Mouse (Mus musculus): ENCODE data around the gene Prox2.
"Not testable (repeated sequence)": the region's sequence is repeated elsewhere in the genome, so short reads cannot be mapped to it uniquely, and the experiment has no call there.

The Prox2 gene

DNA sequence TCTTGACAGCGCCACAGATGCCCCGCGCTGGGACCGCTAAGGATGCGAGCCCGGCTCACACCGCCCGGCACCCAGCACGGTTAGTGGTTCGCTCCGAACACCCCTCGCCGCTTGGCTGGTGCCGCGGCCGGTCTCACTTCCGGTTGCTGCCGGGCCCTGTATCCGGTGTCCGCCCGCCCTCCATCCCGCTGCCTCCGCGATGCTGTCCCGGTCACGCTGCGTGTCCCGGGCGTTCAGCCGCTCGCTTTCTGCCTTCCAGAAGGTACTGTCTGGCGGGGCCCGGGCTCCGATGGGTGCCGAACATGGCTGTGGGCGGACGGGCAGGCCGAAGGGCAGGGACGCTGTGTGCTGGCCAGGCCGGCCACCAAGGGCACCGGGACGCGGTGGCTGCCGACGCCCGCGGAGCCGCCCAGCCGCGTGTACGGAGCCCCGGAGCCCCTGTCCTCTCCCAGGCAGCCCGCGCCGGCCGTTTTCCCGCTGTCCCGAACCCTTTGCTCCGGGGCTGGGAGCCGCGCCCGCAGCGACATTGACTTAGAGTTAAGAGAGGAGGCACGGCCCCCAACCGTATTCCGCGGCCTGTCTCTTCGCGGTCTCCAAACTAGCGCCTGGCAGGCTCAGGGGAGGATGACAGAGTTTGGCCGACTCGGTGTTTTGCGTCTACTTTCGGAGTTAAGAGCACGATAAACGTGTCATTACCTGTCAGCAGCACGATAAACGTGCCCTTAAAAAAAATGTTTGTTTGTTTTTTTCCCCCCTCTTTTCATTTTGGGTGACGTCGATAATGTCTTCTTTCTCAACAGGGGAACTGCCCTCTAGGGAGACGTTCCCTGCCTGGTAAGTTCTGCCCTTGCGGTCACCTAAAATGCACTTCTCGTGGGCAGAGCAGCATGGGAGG lies at the start of gene Prox2, which contains the start of gene Dlst:
Gene Prox2 (minus strand): TSS at position 62 of the 895 bp plus-strand sequence.
Gene Dlst (plus strand): TSS at position 136 of the 895 bp plus-strand sequence.
- DNase-seq (ENCODE audit: low read depth), result peak; percentile 67

DNA sequence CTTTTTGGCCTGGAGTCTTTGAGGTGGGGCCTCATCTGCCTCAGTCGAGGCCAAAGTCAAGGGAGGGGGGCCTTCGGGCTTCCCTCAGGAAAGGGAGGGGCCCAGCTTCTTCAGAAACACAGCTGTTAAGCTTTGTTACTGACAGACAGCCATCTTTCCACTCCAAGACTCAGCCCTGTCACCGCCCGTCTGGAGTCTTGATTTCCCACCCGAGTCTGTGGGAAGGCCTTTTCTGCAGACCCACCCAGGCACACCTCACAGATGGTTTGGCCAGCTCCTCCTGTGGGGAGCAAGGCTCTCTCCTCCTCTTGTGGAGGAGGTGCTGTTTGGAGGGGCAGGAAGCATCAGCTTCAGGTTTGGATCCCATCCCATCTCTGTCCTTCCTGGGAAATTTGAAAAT lies 49.0 kb upstream of the Prox2 start:
- DNase-seq (ENCODE audit: low read depth), result no peak

DNA sequence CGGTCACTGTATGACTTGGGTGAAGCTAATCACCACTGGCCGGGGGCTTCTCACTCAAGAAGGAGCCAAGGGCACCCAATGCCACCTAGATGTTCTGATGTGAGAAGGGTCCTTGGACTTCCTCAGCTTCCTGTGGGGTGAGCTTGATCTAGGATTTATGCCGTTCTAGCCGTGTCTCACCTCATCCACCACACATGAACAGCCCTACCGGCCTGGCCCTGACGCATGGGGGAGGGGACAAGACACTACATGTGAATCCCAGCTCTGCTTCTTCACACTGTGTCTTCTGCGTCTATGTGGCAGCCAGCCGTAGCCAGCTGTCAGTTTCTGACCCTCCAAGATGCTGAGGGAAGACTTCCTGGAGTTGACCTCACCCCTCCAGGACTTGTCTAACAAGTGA lies 48.2 kb upstream of the Prox2 start:
- no peak for DNase-seq (ENCODE audit: low read depth)

DNA sequence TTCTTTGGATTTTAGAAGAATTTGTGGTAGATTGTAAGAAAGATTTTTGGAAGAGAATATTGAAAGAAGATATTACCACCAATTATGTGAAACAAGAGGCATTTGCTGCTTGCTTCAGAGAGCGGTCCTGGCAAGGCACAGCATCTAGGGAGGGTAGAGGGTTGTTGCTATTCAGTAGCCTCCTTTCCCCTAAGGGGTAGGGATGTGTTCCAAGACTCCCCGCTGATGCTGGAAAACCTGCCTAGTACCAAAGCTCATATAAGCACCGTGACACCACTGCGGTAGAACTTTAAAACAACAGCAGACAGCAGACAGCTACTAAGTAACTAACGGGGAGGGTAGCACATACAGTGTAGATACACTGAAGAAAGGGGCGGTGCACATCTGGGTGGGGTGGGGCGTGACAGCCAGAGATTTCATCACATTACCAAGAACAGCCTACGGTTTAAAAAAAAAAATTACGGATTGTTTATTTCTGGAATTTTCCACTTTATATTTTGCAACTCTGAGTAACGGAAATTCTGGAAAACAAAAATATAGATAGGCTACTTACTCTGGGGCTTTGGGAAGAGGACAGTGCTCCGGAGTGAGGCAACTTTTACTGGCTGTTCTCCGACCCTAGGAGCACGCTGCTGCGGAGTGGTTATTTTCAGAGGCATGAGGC lies 47.4 kb upstream of the Prox2 start:
- DNase-seq (ENCODE audit: low read depth), result no peak

DNA sequence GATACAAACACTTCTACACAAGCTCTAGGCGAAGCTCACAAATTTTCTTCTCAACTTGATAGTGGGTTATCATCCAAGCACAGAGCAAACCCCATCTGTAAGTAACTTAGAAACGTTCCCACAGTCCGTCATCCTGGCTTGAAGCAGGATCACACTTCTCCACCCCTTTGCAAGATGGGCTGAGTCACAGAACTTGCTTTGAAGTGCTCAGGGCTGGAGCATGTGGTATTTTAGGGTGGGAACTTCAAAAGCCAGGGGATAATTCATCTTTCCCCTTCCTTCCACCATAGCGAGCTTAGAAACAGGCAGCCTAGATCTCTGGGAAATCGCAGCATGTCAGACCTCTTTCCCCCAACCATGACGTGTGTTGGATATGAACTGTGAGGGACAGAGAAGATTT lies 45.8 kb upstream of the Prox2 start:
- DNase-seq (ENCODE audit: low read depth), result no peak

DNA sequence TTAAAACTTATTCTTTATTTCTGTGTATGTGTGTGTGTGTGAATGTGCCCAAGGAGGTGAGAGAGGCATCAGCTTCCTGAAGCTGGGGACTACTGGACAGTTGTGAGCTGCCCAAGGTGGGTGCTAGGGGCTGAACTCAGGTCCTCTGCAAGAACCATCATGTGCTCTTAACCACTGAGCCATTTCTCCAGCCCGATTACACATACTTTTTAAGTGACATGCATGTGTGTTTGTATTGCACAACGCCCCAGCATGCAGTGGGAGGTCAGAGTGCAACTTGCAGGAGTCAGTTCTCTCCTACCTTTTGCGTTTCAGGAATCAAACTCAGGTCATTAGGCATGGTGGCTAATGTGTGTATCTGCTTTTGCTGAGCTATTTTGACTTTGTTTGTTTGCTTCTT lies 42.5 kb upstream of the Prox2 start:
- no peak for DNase-seq (ENCODE audit: low read depth)

DNA sequence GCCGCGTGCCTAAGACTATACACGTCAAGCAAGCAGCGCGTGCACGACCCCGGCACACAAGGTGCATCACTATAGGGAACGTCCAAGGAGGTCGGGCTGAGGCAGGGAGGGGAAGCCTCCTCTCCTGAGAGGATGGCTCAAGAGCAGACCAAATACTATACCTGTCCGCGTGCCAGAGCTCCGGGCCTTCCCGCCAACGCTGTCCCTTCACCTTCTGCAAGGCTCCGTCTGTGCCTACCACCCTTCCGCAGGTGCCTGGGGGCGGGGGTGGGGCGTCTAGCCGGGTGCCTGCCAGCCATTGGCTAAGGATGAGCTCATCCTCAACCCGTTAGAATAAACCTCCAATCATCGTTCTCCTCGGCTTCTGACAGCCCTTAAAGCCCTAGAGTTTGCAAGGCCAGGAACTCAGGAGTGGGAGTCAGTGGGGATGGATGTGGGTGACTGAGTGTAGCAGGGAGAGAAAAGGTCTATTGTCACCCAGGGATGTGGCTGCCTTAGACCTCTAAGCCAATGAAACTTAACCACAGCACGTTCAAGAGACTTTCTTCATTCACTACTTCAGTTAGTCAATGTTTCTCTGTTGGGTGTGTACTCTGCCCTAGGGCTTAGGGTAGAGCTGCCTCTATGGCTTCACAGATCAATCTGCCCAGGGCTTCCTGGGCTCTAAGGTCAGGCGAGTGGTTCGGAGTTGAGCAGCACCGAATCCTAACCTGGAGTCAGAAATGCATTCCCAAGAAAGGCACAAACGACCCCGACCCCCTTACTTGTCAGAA lies 40.6 kb upstream of the Prox2 start, which contains the start of gene Rps6kl1:
Gene Rps6kl1 (minus strand): TSS at position 263 of the 773 bp plus-strand sequence.
- no peak for DNase-seq (ENCODE audit: low read depth)

DNA sequence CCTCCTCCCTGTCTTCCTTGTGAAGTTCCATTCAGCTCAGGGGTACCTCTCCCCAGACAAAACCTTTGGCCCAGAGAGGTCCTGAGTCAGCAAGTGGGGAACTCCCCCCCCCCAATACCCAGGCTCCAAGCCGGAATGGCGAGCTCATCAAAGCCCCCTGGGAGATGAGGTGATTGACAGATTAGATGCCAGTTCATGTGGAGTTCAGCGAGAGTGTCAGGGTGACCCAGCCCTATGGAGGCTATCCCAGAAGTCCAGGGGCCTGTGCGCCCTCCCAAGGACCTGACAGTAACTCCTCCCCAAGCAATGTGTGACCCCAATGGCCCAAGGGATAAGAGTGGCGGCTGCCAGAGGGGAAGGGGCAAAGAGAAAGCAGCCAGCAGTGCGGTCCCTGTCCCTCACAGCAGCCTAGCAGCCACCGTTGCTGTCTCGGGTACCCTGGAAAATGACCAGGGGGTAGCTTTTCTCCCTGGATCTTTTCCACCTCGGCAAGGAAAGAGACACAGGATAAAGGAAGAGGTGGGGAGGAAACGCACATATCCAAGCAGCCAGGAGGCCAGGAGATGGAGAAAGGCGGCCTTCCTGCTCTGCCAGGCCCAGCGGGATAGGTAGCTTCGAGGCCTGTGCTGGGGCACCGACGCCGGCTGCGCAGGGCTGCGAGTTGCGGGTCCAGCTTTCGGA lies 39.9 kb upstream of the Prox2 start:
- DNase-seq (ENCODE audit: low read depth), result no peak

DNA sequence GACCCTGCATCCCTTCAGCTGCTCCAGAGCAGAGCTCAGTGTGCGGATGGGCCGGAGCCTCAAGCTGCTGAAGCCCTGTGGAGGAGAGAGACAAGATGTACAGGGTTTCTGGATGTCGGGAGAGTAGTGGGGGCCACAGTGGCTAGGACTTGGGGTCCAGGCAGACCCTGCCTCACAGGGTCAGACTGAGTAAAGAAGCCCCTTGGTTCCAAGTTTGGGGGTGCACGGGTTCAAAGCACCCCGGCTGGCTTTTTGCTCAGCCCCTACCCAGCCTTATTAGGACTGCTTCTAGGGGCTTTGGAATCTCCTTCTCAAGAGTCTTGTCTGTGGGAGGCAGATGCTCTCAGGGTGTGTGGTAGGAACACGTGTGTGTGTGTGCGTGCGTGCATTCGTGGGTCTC lies 36.3 kb upstream of the Prox2 start:
- no peak for DNase-seq (ENCODE audit: low read depth)

DNA sequence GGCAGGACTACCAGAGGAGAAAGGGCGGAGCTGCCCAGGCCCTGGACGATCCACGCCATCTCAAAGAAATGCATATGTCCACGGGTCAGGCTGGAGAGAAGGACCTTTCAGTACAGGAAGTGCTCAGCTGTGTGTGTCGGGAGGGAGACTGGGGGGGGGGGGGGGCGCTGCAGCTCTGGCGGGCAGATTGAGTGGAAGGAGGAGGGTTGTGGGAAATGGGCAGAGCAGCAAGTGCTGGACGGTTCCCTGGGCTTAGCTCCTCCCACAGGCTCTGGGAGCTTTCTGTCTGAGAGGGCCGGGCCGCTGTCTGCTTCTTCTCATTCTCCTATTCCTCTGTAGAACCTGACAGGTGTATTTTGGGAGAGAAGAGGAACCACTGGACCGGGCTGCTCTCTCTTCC lies 35.8 kb upstream of the Prox2 start:
- no peak for DNase-seq (ENCODE audit: low read depth)

DNA sequence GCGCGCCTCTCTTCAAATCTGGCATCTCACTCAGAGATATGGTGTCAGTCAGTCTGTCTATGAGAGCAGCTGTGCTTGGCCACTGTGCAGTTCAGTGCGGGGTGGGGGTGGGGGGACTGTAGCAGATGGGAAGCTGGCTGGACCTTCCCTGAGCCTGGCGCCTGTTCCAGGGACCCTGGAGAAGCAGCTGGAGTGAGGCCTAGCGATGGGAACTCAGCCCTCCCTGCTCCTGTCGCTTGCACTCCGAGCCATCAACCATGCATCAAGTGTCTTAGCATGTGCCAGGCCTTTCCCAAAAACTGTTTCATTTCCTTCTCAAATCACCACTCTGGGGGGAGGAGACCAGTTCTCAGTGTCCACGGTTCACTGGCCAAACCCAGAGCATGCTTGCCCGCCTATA lies 35.1 kb upstream of the Prox2 start:
- DNase-seq (ENCODE audit: low read depth), result no peak

DNA sequence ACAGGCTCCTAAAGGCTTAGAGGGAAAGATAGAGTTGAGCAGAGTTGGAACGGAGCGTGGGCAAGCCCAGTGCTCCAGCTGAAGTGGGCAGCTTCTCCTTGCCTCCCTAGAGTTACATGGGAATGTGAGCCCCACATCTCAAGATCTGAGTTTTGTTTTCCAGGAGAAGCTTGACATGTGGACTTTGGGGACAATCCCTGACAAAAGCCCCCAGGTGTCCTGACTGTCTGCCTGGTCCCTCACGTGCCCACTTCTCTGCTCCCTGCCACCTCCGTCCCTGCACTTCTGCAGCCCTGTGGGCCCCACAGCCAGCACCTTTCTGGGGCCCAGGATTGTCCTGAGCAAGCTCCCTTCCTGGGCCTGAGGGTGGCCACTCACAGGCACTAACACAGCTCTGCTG lies 34.3 kb upstream of the Prox2 start:
- no peak for DNase-seq (ENCODE audit: low read depth)

DNA sequence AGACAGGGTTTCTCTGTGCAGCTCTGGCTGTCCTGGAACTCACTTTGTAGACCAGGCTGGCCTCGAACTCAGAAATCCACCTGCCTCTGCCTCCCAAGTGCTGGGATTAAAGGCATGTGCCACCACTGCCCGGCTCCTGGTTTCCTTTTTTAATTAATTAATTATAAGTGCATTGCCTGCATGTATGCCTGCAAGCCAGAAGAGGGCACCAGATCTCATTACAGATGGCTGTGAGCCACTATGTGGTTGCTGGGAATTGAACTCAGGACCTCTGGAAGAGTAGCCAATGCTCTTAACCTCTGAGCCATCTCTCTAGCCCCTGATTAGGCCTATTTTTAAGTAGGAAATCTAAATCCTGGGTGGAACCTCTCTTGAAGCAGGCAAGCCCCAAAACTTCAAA lies 33.7 kb upstream of the Prox2 start:
- DNase-seq (ENCODE audit: low read depth), result not testable (repeated sequence)

DNA sequence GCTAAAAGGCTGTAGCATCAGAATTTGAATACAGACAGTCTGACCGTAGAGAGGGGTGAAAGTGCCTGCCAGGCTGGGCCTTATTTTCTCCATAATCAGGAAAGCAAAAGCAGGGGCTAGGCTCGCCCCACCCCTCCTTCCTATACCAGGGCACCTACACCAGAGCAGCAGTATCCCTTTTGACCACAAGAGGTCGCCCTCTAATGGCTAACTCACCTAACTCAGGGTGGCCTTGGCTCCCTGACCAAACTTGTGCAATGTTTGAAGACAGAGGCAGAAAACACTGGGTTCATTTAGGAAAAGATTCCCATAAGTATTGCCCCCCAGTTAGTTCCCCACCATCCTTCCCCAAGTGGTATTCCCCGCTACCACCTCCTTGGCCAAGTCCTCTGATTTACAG lies 32.2 kb upstream of the Prox2 start:
- DNase-seq (ENCODE audit: low read depth), result peak; percentile 86

DNA sequence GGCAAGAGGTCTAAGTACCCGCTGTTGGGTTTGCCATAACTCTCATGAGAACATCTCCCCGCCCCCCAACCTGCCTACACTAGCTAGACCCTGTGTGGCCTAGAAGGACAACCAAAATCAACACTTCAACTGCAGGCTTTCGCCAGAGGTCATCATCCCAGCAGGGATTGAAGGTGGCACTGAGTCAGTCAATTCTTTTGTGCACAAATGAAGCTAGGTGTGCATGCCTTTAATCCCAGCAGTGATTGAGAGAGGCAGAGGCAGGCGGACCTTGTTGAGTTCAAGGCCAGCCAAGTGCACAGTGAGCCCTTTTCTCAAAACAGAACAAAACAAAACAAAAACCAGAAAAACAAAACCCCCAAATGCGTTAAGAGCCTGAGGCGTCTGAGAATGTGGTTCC lies 30.5 kb upstream of the Prox2 start:
- no peak for DNase-seq (ENCODE audit: low read depth)

DNA sequence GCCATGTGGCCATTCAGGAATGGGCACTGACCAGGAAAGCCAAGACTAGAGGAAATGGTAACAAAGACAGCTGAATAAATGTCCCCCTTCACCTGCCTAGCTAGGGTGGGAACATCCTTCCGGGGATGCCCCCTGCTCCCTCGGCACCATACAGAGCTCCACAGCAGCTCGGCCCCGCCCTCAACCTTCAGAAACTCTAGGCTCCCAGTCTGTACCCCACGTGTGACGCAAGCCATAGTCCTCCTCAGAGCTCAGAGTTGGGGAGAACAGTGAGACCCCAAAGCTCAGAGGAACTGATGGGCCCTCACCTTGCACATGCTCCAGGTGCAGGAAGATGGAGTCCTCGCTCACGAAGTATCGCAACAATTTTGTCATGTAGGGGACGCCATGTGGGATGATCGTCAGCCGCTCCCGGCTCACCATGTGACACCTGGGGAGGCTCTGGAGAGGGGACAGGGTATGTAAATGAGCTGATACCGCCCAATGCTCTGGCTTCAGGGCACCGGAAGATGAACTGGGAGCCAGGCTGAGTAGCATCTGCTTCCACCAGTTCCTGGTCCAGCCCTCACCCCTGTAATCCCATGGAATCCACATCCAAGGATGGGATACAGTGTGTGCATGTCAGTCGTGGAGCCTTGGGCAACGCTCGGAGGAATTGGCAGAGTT lies 29.6 kb upstream of the Prox2 start:
- no peak for DNase-seq (ENCODE audit: low read depth)

DNA sequence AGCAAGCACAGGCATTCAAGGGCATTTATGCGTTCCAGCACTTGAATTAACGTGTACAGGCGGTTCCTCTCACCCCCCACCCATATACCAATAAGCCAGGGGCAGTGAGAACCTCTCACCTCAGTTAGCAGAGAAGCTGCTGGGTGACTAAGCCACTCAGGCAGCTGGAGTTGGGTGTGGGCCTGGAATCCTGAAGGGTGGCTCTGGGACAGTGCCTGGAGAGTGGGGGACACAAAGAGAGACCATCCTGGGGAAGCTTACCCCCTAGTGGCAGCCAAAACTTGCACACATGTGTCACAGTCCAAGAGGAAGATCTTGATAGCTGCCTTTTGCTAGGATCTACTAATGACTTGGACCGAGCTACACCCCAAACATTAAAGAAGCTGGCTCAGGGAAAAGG lies 26.1 kb upstream of the Prox2 start:
- no peak for DNase-seq (ENCODE audit: low read depth)

DNA sequence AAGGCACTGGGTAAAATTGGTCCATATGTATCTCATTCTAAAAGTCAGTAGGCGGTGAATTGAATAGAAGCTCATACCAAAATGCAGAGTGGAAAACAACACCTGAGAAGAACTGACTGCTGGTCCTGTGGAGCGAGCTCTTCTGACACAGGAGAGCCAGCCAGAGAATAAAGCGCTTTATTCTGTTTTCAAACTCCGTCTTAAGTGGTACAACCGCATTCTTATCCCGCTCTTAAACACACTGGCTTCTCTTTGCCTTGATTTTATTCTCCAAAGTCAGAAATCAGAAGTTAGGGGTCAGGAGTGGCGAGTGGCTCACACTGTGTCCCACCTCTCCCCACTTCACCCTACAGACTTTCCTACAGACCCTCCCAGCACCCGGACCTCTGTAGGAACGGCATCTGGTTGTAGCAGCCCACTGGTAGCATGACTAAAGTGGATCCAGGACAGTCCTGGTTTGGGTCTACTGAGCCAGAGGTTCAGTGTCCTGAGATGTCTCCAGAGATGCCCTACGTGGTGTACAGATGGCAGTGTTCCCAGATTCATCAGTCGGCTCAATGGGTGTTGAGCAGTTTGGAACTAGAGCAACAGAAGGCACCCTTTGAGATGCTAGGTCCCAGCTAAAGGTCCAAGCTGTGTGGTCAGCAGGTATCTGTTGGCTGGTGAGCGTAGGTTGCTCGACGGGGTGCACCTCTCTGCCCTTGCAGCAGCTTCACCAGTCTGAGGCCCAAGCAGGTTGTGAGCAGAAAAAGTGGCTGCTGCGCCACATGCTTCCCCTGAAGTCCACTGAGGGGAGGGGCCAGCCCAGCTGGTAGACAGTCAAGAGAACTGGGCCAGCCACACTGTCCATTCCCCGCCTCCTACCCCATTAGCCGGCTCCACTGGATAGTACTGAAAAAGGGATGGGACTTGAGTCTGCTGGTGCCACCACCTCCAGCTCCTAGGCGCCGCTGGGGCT lies 25.2 kb upstream of the Prox2 start:
- no peak for DNase-seq (ENCODE audit: low read depth)

DNA sequence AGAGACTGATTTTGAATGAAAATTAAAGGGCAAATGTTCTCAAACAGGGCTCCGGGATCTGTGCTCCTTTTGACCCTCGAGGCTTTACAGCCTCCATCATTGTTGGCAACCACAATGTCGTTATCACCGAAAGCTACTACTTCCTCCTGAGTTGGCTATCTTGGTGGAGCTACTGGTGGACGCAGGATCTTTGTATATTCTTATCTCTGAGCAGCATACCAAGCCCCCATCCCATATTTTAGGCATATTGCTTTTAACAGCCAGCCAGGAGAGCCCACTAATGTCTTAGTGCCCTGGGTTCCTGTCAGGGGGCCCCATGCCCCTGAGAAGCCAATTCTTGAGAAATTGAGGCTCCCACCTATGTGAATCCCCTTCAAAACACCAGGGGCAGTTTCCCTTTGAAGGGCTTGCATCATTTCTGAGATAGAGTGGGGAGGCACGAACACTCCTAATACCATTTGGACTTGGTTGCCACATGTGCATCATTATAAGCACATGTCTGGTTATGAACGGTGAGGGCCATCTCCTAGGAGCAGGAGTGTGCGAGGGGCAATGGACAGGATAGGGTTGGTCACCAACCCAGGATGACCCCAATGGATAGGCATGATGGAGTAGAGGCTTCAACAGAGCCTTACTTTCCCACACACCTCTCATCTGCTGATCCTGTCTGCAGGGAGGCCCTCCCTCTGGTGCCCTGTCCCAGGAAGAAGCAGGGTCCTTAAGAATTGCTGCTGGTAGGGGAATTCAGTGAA lies 23.7 kb upstream of the Prox2 start:
- no peak for DNase-seq (ENCODE audit: low read depth)

DNA sequence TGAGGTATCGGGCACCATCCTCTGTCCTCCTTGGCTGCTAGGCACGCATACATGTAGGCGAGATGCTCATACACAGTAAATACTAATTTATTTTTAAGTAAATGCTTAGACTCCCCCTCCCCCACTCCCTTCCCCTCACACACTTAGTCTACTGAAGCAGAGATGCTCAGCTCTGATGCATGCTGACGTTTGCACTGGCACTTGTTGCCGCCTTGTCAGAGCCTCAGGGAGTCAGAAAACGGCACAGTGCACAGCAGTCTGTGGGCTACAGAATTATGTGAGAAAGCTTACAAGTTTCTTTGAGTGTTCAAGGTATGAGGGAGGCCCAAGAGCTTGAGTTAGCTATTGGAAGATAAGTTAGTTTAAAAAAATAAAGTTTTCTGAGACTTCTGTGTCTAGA lies 20.8 kb upstream of the Prox2 start:
- no peak for DNase-seq (ENCODE audit: low read depth)

All from c-Kit-positive CD71-negative TER-119-negative erythroid progenitor cells, embryonic 14.5 days (primary cell).